Mouse (Mus musculus) induced T-regulatory cell, adult 2 months (primary cell): ENCODE results near the gene Atxn1.

Source experiments
- DNase-seq: peaks from one replicate; pipeline ENCODE4 v3.0.0-alpha.2; 2012; ENCODE audit warnings: low read depth

Atxn1 gene

DNA sequence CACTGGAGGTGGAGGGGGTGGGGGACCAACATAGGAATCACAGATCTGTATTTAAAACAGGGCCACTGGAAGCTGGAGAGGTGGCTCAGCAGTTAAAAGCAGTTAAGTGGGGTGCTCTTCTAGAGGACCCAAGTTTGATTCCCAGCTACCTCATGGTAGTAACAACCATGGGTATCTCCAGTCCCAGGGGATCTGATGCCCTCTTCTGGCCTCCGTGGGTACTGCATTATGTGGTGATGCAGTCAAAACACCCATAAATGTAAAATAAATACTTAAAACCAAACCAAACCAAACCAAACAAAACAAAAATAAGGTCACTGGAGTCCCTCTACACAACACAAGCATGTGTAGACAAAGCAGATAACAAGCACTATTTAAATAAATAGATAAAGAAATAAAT is 32.9 kb downstream of the Atxn1 start:
- DNase-seq = no peak

DNA sequence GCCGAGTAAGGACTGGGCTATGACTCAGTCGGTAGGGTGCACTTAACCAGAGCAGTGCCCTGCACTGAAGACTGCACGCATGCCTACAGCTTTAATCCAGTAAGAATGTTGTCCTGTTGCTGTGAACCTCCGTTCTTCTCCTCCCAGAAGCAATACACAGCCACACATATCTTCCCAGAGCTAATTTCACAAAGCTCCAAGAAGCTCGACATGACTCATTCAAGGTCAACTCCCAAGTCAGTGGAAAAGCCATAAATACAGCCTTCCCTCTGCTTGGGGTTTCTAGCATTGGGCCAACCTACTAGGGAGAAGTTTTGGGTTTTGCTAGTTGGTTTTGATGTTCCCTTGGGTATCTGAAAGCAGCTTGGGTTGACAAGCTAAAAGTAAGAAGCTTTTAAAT is 33.6 kb downstream of the Atxn1 start:
- DNase-seq = peak; percentile 25

GRCm38 (mm10) chr13:45929744-45930143 is 35.1 kb downstream of the Atxn1 start:
- DNase-seq = no peak

GRCm38 (mm10) chr13:45925294-45925693 is 39.5 kb downstream of the Atxn1 start:
- DNase-seq = peak; percentile 47

- peak; percentile 87 for DNase-seq
Observed at GRCm38 (mm10) chr13:45924555-45924954, 40.3 kb downstream of the Atxn1 start.

DNA sequence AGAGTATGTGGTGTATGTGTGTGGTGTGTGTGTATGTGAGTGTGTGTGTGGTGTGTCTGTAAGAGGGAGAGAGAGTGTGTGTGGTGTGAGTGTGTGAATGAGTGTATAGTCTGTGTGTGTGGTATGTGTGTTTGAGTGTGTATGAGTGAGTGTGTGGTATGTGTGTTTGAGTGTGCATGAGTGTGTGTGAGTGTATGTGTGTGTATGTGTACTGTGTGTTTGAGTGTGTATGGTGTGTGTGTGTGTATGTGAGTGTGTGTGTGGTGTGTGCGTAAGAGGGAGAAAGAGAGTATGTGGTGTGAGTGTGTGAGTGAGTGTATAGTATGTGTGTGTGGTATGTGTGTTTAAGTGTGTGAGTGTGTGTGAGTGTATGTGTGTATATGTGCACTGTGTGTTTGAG is 41.7 kb downstream of the Atxn1 start:
- peak; percentile 66 for DNase-seq

- DNase-seq = peak; percentile 90
Observed at GRCm38 (mm10) chr13:45922467-45922866, 42.3 kb downstream of the Atxn1 start.

GRCm38 (mm10) chr13:45918956-45919711 is 45.7 kb downstream of the Atxn1 start:
- peak; percentile 74 for DNase-seq

- DNase-seq = no peak
Observed at GRCm38 (mm10) chr13:45918006-45918380, 46.8 kb downstream of the Atxn1 start.

- DNase-seq = peak; percentile 92
Observed at GRCm38 (mm10) chr13:45917058-45918005, 47.5 kb downstream of the Atxn1 start.

GRCm38 (mm10) chr13:45915921-45916320 is 48.9 kb downstream of the Atxn1 start:
- no peak for DNase-seq

- DNase-seq = no peak
Observed at GRCm38 (mm10) chr13:45915026-45915425, 49.8 kb downstream of the Atxn1 start.

GRCm38 (mm10) chr13:45914117-45914516 is 50.7 kb downstream of the Atxn1 start:
- DNase-seq = peak; percentile 66

GRCm38 (mm10) chr13:45911848-45912247 is 53.0 kb downstream of the Atxn1 start:
- no peak for DNase-seq

DNA sequence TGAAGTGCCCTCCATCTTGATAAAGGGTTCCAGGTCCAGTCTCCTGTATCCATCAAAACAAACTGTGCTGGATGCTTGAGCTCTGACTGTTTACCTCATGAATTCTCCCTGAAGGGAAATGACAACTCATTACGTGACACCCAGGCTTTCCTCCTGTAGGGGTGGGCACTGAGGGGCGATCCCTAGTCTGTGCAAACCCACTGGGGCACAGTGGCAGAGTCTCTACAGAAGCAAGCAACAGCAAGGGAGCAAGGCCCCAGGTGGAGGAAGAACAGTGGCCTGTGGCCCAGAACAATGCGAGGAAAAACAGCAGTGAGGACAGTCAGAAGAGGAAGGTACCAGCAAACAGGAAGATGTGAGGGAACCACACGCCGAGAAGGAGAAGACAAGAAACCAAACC is 53.7 kb downstream of the Atxn1 start:
- DNase-seq = peak; percentile 61

GRCm38 (mm10) chr13:45910348-45910747 is 54.5 kb downstream of the Atxn1 start:
- no peak for DNase-seq

DNA sequence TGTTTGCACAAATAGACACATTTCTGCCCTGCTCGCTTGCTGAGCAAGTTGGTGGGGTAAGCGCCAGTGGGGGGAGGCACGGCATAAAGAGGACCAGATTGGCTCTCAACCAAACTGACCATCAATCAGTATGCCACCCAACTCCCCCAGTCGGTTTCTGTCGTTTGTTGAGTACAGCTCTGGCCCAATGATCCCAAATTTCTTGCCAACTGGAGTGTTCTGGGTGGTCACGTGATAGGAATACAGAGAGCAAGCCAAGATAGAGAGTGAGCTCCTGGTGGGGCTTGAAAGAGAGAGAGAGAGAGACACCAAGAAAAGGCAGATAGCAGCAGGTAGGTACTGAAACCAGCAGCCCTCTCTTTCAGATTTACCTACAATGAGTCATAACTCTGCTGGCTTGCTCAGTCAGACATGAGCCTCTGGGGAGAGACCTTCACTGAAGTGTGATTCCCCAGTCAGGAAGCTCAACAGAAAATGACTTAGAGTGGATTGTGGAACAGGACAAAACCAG is 57.6 kb downstream of the Atxn1 start:
- DNase-seq = peak; percentile 81

DNA sequence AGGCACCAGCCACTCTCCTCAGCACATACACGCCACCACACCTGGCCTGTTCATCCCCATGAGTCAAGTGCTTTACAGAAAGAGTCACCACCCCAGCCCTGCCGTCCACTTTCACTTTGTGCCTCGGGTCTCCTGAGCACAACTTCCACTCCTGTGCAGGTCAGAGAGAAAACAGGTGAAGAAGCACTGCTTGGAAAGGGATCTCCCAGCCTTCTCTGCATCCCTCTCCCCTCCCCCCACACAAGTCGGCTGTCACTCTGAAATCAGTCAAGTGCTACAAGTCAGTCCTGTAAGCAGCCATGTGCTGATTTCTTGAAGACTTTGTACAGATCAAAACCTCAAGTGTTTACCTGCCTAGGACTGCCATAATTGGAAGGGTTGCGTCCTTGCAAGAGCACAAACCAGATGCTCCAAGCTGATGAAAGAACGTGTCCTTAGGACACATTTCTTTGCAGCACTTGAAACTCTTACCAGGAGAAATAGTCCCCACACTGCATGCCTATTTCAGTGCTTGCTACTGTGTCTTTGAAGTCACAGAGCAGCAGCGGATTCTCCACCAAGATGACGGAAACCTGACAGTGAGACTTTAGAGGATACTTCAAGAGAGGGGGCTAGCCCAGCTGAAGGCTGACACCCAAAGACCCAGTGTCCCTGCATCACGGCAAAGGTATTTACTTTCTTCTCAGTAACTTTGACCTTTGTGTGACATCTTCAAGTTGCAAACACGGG is 58.2 kb downstream of the Atxn1 start:
- peak; percentile 81 for DNase-seq

DNA sequence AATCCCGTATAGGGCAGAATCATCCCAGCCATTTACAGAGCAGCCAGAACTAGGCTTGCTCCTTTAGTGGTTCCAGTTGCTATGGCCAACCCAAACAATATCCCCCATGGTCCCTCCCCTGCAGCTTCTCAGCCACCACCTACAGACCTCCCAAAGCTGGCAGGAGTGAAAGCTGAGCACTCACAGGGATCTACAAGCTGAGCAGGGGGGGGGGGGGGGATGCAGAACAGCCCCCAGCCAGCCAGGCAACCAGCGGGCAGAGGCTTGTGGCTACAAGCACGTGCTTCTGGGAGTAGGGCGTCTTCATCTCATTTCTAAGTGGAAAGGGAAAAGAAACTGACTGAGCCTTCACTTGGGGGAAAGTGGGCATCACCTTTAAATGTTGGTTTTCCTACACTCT is 59.9 kb downstream of the Atxn1 start:
- peak; percentile 43 for DNase-seq

DNA sequence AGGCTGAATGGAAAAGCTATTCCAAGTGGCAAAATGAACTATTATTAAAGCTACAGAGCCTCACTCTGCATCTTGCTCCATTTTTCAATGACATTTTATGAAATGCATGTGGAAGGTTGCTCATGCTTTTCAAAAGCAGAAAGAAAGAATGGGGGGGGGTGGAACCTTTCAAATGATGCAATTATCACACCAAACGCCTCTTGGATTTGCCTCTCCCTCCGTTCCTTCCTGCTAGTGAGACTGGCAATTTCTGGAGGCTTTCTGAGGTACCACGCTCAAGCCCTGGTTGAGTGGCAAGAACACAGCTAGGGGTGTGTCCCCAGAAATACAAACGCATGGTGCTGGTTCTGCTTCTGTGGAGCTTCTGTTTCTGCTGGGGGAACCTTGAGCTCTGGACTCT is 60.4 kb downstream of the Atxn1 start:
- DNase-seq = peak; percentile 43

DNA sequence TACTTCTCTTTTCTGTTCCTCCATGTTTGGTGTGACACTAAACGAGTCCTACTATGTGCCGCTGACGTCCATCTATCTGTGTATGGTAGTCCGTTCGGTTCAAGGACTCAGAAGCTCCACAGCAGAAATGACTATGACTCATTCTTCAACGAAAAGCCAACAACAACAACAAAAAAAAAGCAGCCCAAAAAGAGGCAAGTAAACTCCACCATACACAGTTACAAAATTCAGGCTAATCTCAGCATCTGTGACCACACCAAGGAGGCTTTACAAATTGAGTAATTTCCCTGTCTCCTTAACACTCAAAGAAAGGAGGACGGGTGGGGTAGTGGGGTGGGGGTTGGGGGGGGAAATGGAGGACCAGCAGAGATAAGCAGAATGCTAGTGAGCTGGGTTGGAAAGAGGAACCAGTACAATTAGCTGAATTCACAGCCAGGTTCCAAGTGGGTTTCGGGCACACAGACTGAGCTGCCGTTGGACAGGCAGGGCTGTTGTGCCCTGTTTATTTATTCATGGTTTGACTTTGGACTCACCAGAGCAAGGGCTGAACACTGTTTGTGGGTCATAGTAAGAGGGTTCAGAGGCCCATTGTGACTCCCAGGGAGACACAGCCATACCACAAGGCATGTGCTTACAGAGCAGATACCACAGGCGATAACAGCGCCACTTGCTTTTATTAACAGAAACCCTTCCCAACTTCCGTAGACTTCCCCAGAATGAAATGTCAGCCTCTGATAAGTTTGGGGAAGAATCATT is 61.1 kb downstream of the Atxn1 start:
- peak; percentile 79 for DNase-seq
